Mouse (Mus musculus) testis, postnatal 10 days (tissue): ENCODE data around the gene Fzd7.
A peak's percentile ranks its signal among the peaks of the same experiment; 100 is the strongest.
"Not testable (repeated sequence)": the region's sequence is repeated elsewhere in the genome, so short reads cannot be mapped to it uniquely, and the experiment has no call there.

ENCODE experiments used
- DNase-seq: peaks from one replicate; pipeline ENCODE4 v3.0.0; 2021; ENCODE audit warnings: low spot score

Fzd7 gene

DNA sequence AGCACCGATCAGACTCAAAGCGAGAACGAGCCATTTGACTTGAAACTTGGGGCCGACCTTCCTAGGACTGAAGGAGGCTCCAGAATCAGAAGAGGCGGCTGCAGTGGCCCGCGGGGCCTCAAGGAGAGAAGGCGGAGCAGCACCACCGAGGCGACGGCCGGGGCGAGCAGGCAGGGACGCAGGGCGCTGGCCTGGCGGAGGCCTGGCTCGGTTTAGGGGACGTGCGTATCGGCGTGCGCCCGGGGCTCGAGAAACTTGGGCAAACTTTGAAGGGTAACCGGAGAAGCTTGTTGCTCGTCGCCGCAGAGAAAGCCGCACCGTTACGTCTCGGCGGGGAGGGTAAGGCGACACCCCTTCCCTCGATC is at the start of gene Fzd7:
Fzd7 (plus strand) TSS at position 94 of the 365 bp plus-strand sequence.
- DNase-seq: peak; percentile 75

DNA sequence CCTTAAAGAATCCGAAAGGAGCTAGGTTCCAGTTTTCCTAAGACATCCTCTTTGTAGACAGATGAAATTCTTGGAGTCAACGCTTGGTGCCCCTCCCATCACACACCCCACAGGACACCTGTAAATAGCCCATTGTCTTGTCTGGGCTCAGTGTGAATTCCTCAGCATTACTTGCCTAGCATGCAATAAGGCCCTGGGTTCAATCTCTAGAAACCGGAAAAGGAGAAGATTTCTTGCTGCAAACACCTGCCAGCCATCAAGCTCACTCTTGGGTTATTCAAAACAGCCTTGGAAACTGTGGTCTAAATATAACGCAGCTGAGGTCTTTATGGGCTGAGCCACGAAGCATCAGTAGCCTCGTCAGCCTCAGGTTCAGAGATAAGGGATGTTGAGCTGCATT is 48.9 kb upstream of the Fzd7 start:
- no peak for DNase-seq

DNA sequence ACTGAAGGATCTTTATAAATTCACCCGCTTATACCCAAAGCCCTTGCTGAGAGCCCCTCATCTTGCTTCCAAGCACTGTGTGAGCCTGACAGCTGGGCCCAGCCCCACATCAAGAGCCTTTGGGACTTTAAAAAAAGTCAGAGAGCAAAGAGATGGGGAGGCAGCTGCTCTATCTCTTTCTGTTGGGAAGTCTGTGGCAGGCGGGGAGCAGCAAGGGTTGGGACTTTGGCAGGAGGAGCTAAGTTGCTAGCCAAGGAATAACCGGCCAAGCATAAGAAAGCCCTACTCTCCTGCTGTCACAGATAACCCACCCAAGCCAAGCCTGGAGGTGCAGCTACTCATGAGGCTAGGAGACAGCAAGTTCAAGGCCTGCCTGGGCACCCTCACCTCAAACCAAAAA is 48.2 kb upstream of the Fzd7 start:
- no peak for DNase-seq

GRCm38 (mm10) chr1:59435270-59435669 is 47.0 kb upstream of the Fzd7 start:
- no peak for DNase-seq

DNA sequence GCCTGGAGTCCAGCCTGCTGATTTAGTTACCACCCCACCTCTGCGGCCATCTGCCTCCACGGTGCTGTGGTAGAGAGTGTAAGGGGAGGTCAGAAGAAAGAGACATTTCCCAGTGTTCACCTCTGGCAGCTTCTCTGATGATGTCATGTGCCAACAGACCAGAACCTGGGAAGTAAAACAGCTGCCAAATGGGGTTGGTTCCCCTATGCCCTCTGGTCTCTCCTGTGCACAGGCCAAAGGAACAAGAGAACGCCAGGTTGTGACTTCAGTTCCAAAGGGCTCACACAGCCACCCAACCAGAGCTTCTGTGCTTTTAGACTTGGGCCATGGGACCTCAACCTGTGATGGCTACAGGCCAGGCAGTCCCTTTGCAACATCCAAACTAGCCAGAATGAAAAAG is 45.9 kb upstream of the Fzd7 start:
- no peak for DNase-seq

- no peak for DNase-seq
These were observed 44.3 kb upstream of the Fzd7 start for GRCm38 (mm10) chr1:59437927-59438326.

GRCm38 (mm10) chr1:59438330-59438729 is 43.9 kb upstream of the Fzd7 start:
- no peak for DNase-seq

- DNase-seq: no peak
These were observed 43.0 kb upstream of the Fzd7 start for GRCm38 (mm10) chr1:59439252-59439651.

- DNase-seq: no peak
These were observed 42.3 kb upstream of the Fzd7 start for GRCm38 (mm10) chr1:59439941-59440340.

- not testable (repeated sequence) for DNase-seq
These were observed 39.5 kb upstream of the Fzd7 start for GRCm38 (mm10) chr1:59442721-59443120.

- no peak for DNase-seq
These were observed 38.0 kb upstream of the Fzd7 start for GRCm38 (mm10) chr1:59444127-59444660.

DNA sequence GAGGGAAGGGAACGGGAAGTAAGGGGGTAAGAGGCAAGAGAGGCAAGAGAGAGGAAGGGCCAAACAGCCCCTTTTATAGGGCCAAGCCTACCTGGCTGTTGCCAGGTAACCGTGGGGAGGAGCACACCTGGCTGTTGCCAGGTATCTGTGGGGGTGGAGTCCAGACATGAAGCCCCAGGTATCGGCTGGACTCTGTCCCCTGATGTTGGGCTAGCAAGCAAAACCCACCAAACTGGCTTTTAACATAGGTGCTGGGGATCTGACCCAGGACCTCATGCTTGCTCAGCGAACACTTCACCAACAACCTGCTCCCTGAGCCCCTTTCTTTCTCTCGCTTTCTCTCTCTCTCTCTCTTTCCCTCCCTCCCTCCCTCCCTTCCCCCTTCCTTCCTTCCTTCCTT is 37.0 kb upstream of the Fzd7 start:
- DNase-seq: no peak

DNA sequence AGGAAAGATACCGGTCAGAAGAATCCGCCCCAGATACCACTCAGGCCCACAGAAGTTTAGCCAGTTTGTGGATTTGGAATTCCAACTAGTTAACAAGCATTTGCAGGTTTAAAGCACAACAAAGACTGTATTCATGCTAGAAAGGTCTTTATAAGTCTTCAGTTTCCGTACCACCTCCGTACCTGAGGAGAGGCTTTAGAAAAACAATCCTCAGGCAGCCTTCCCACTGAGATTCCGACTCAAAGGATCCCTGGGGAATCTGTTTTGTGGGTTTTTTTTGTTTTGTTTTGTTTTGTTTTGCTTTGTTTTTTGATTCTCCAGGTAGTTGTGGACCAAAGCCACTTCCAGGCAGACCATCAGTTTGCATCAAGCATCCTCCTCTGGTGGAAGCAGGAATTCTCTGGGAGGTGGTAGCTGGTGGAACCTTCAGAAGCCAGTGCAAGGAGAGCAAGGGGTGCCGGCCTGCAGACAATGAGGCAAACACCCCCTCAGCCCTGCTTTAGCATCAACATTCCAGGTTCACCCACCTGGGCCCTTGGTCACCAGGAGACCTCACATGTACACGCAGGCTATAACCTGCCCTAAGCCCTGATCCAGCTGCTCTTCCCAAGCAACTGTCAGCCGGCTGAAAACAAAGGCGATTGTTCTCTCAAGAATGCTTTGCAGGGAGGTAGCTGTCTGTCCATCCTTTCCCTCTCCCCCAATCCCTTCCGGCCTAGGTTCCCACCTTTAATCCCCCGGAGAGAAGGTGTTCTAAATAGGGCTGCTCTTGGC is 33.5 kb upstream of the Fzd7 start:
- no peak for DNase-seq

DNA sequence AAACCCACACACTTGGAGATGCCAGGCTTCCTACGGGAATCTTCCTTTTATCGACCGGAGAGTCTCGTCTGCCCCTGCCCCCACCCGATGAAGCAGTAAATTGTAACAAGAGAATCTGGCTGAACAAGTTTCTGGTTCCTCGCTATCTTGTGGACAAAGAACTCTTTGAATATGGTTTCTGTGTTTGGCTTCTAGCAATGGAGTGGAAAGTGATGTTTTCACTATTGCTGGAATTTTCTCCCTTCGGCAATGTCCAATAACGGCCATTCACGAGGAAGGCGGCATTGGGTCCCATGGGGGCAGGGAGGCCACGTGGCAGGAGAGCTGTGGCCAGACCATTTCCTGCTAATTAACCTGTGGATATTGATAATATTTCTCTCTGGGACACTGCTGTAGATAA is 32.8 kb upstream of the Fzd7 start:
- DNase-seq: no peak

GRCm38 (mm10) chr1:59450896-59451295 is 31.3 kb upstream of the Fzd7 start:
- DNase-seq: no peak

- DNase-seq: no peak
These were observed 30.6 kb upstream of the Fzd7 start for GRCm38 (mm10) chr1:59451584-59451983.

- no peak for DNase-seq
These were observed 25.4 kb upstream of the Fzd7 start for GRCm38 (mm10) chr1:59456825-59457224.

- no peak for DNase-seq
These were observed 24.4 kb upstream of the Fzd7 start for GRCm38 (mm10) chr1:59457873-59458272.

DNA sequence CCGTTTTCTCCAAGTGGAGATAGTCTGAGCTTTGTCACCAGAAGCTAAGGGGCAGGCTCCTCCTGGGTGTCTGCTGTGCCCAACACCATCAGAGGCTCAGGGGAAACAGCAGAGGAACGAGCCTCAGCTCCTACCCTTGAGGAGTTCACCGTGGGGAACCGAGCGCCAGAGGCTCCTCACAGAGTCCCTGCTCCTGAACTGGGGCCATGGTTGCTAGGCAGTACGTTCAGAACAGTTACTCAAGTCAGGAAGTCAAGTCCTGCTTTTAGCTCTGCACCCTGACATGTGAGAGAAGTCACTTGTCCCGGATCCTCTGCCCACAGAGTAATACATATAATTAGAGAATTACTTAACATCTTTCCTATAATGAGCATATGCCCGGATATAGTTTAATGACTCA is 23.3 kb upstream of the Fzd7 start:
- no peak for DNase-seq

- DNase-seq: no peak
These were observed 17.3 kb upstream of the Fzd7 start for GRCm38 (mm10) chr1:59464696-59465639.

- no peak for DNase-seq
These were observed 16.6 kb upstream of the Fzd7 start for GRCm38 (mm10) chr1:59465640-59466008.

GRCm38 (mm10) chr1:59469170-59469569 is 13.1 kb upstream of the Fzd7 start:
- DNase-seq: no peak

DNA sequence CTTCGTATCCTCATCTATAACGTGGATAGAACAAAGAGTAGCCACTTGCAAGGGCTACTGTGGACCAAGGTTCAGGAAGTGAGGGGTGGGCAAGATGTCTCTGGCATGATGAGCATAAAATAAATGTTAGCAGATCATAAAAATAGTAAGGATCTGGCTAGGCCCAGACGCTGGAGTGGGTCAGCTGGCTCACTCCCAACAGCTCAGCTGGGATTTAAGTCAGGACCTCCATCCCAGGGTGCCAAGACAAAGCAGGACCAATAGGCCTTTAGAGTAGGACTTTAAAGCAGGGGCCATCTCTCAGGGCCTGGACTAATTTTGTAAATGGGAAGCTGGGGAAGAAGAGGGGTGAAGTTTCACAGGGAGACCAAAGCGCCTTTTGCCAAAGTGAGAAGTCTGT is 11.5 kb upstream of the Fzd7 start:
- no peak for DNase-seq
